Mouse (Mus musculus): ENCODE results near the gene Lrrc57. TPM values are rescaled to one million over a fixed set of nuclear protein-coding genes. Genes with fewer than 3 reads are reported as not detected.
A peak's percentile ranks its signal among the peaks of the same experiment; 100 is the strongest.

The Lrrc57 gene
- polyA plus RNA-seq (2015; fragmentation: Nextera tagmentation; extraction: Ambion mirVana): 19.2 and 20.8 TPM in 2 replicates

DNA sequence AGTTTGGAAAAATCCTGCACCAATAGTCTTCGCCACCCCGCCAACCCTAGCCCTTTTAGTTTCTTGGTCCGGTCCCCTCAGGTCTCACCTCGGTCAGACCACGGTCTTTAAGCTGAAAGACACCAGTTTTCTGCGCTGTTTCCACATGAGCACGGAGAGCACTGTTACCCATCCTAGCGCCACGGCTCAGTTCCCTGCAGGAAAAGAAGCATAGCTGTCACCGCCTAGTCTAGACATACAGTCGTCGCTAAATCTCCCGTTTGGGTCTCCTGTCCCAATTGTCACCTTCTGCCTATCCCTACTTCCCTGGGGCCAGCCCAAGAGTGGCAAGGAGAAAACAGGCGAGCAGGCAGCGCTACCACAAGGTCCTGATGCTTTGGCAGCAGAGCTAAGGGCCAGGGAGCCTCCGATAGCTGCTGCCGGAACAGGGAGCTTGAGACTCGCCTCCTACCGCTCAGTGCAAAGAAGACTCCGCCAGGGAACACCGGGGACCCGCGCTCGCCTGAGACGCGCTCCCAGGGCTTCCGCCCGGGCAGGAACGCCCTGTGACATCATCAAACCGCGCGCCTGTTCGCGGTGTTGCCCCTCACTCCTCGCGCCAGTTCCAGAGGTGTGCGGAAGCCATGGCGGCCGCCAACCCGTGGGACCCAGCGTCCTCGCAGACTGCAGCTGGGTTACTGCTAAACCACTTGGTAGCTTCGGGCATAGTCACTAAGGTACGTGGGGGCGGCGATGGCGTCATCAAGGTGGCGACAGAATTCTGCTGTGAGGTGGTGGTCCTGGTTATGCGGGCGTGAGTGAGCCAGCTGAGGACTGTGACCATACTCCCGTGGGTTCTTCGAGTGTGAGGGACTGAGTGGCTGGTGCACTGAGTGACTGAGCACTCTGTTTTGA lies at the start of gene Lrrc57, which contains the start of gene Haus2:
Gene Lrrc57 (minus strand): TSS at position 691 of the 894 bp plus-strand sequence.
Gene Haus2 (plus strand): TSS at position 554 of the 894 bp plus-strand sequence.
- WGBS: under 1% methylated on average over 52 of the region's 52 CpGs
- TF ChIP-seq CTCF (IDR thresholded peaks at IDR 0.05; ENCODE audit: low read depth): peak; percentile 22; the same call in 1 of the 2 replicates
- H3K4me3 ChIP-seq (replicated peaks; ENCODE audit: low read depth, low read length): peak within 1 kb of the TSS; percentile 99
- no peaks in the 10 kb centered on the region for H3K27me3 ChIP-seq (ENCODE audit: insufficient read depth, low read length)
- DNase-seq (ENCODE audit: low spot score): peak; percentile 95
- H3K4me2 ChIP-seq (ENCODE audit: low read length): peak within 1 kb of the TSS; percentile 89
- peaks cover 15% of the 10 kb centered on the region for H3K4me1 ChIP-seq (replicated peaks; ENCODE audit: insufficient read depth, low read length)
- ATAC-seq (replicated peaks; ENCODE audit: low FRiP score, low read depth): peak; percentile 99
- H3K27ac ChIP-seq: peak within 1 kb of the TSS; percentile 89
- H3K9me3 ChIP-seq (replicated peaks; ENCODE audit: low read length): no peaks in the 10 kb centered on the region
- peak within 1 kb of the TSS; percentile 91 for H3K9ac ChIP-seq (ENCODE audit: low read depth, low read length)
- no peaks in the 10 kb centered on the region for H3K36me3 ChIP-seq (ENCODE audit: insufficient read depth, low read length)

DNA sequence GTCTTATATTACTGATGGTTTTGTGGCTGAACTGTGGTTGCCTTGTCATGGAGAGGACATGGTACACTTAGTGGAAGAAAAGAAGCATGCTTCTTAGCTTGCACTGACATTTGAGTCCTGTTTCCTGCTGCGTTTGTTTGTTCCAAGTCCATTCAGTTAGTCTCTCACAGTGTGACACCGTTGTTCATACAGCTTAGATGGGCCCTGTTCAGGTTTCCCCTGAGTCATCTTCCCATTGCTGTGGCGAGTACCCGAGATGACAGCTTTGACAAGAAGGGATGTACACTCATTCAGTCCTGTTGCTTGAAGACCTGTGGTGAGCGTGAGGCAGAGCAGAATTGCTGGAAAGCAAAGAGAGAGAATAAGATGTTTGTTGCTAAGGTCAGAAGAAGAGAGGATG lies 49.2 kb upstream of the Lrrc57 start:
- TF ChIP-seq CTCF (IDR thresholded peaks at IDR 0.05; ENCODE audit: low read depth): no peak
- H3K4me3 ChIP-seq (replicated peaks; ENCODE audit: low read depth, low read length): no peak overlapping the region
- H3K9ac ChIP-seq (ENCODE audit: low read depth, low read length): no peak overlapping the region
- H3K27me3 ChIP-seq (ENCODE audit: insufficient read depth, low read length): no peaks in the 10 kb centered on the region
- H3K4me2 ChIP-seq (ENCODE audit: low read length): no peak overlapping the region
- H3K4me1 ChIP-seq (replicated peaks; ENCODE audit: insufficient read depth, low read length): no peaks in the 10 kb centered on the region
- WGBS: 71% methylated on average over 5 of the region's 5 CpGs
- DNase-seq (ENCODE audit: low spot score): no peak
- no peak for ATAC-seq (replicated peaks; ENCODE audit: low FRiP score, low read depth)
- H3K36me3 ChIP-seq (ENCODE audit: insufficient read depth, low read length): no peaks in the 10 kb centered on the region
- H3K9me3 ChIP-seq (replicated peaks; ENCODE audit: low read length): no peaks in the 10 kb centered on the region
- no peak overlapping the region for H3K27ac ChIP-seq

DNA sequence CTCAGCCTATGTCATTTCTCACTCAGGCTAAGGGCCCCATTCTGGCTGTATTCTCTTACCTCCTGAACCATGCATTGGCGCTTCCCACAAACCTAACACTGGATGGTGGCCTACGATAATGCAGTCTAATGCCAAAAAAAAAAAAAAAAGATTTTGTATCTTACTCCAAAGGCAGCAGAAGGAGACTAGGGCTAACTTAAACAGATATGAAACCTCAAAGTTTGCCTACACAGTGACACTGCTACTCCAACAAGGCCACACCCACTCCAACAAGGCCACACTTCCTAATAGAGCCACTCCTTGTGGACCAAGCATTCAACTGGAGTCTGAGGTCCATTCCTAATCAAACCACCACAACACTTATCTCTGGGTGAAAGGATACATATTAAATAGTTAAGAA lies 47.4 kb upstream of the Lrrc57 start:
- ATAC-seq (replicated peaks; ENCODE audit: low FRiP score, low read depth): no peak

DNA sequence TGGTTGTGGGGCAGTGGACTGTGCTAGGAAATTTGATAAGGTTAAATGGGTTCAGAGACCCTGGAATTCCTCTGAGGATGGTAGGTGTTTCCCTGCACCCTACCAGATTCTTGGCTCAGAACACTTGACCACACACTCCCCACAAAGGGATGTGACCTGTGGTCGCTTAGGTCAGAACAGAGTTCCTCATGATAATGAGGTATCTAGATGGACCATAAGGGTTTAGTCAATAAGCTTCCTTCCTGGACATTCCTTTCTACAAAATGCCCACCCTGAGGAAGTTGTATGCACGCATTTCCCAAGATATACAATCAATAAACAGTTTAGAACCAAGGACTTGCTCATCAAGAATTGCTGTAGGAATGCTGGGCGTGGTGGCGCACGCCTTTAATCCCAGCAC lies 46.6 kb upstream of the Lrrc57 start:
- DNase-seq (ENCODE audit: low spot score) (no peak), ATAC-seq (replicated peaks; ENCODE audit: low FRiP score, low read depth) (no peak)
- no peaks in the 10 kb centered on the region for H3K4me1 ChIP-seq (replicated peaks; ENCODE audit: insufficient read depth, low read length)
- no peaks in the 10 kb centered on the region for H3K36me3 ChIP-seq (ENCODE audit: insufficient read depth, low read length)
- WGBS: 87% methylated on average over 5 of the region's 5 CpGs
- no peak overlapping the region for H3K4me3 ChIP-seq (replicated peaks; ENCODE audit: low read depth, low read length)
- no peak overlapping the region for H3K9ac ChIP-seq (ENCODE audit: low read depth, low read length)
- no peak for TF ChIP-seq CTCF (IDR thresholded peaks at IDR 0.05; ENCODE audit: low read depth)
- no peak overlapping the region for H3K4me2 ChIP-seq (ENCODE audit: low read length)
- no peak overlapping the region for H3K27ac ChIP-seq
- no peaks in the 10 kb centered on the region for H3K9me3 ChIP-seq (replicated peaks; ENCODE audit: low read length)
- H3K27me3 ChIP-seq (ENCODE audit: insufficient read depth, low read length): no peaks in the 10 kb centered on the region

More for the DNA sequence above, 47.4 kb upstream of the Lrrc57 start:
- no peak for TF ChIP-seq CTCF (IDR thresholded peaks at IDR 0.05; ENCODE audit: low read depth)
- Histone ChIP-seq H3K4me2 (ENCODE audit: low read length) (no peak overlapping the region), H3K4me1 (replicated peaks; ENCODE audit: insufficient read depth, low read length) (no peaks in the 10 kb centered on the region), H3K27me3 (ENCODE audit: insufficient read depth, low read length) (no peaks in the 10 kb centered on the region), H3K36me3 (ENCODE audit: insufficient read depth, low read length) (no peaks in the 10 kb centered on the region), H3K27ac (no peak overlapping the region), H3K9me3 (replicated peaks; ENCODE audit: low read length) (no peaks in the 10 kb centered on the region), H3K9ac (ENCODE audit: low read depth, low read length) (no peak overlapping the region), H3K4me3 (replicated peaks; ENCODE audit: low read depth, low read length) (no peak overlapping the region)
- 92% methylated on average over 2 of the region's 2 CpGs for WGBS
- no peak for DNase-seq (ENCODE audit: low spot score)

DNA sequence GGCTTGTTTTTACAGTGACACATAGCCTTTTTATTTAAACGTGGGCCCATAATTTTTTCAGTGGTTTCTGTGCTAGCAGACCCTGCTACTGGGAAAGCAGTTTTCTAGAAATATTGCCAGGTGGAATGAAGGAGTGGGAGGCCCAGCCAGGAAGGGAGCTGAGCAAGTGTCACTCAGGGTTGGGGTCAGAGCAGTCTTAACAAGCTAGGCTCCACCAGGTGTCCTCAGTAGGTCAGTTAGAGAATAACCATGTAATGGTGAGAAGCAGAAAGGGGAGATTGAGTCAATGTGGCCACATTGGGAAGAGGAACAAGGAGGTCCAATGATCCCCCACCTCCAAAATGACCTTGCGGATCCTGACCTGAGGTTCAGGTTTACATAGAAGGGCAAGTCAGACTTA lies 45.4 kb upstream of the Lrrc57 start:
- Histone ChIP-seq H3K27me3 (ENCODE audit: insufficient read depth, low read length) (no peaks in the 10 kb centered on the region), H3K9ac (ENCODE audit: low read depth, low read length) (no peak overlapping the region), H3K4me2 (ENCODE audit: low read length) (no peak overlapping the region), H3K27ac (no peak overlapping the region), H3K9me3 (replicated peaks; ENCODE audit: low read length) (no peaks in the 10 kb centered on the region), H3K4me1 (replicated peaks; ENCODE audit: insufficient read depth, low read length) (no peaks in the 10 kb centered on the region), H3K4me3 (replicated peaks; ENCODE audit: low read depth, low read length) (no peak overlapping the region), H3K36me3 (ENCODE audit: insufficient read depth, low read length) (no peaks in the 10 kb centered on the region)
- no peak for TF ChIP-seq CTCF (IDR thresholded peaks at IDR 0.05; ENCODE audit: low read depth)
- no peak for DNase-seq (ENCODE audit: low spot score)
- WGBS: 69% methylated on average over 2 of the region's 2 CpGs
- ATAC-seq (replicated peaks; ENCODE audit: low FRiP score, low read depth): no peak

DNA sequence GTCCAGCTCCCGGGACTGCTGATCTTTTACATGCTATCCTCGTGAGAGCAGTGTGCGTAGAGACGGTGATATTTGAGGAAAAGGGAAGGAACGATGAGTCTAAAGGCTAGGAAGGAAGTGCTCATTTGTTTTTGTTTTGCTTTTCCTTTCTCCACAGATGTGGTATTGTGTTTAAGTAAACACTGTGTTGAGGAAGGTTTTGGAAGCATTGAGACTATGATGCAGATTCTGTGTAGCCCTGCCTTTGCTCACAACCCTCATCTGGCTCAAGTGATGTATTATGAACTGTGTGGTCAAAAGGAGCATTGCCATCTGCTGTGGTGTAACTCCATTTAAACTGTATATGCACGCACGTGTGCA lies 43.6 kb upstream of the Lrrc57 start:
- TF ChIP-seq CTCF (IDR thresholded peaks at IDR 0.05; ENCODE audit: low read depth): no peak
- Histone ChIP-seq H3K27me3 (ENCODE audit: insufficient read depth, low read length) (no peaks in the 10 kb centered on the region), H3K4me1 (replicated peaks; ENCODE audit: insufficient read depth, low read length) (no peaks in the 10 kb centered on the region), H3K9me3 (replicated peaks; ENCODE audit: low read length) (no peaks in the 10 kb centered on the region), H3K4me2 (ENCODE audit: low read length) (no peak overlapping the region), H3K9ac (ENCODE audit: low read depth, low read length) (no peak overlapping the region), H3K4me3 (replicated peaks; ENCODE audit: low read depth, low read length) (no peak overlapping the region), H3K36me3 (ENCODE audit: insufficient read depth, low read length) (no peaks in the 10 kb centered on the region), H3K27ac (0 out of 2 replicates have a peak overlapping the region, but pooled peaks have one; percentile 3)
- peak; percentile 14 for DNase-seq (ENCODE audit: low spot score)
- WGBS: 79% methylated on average over 7 of the region's 7 CpGs
- ATAC-seq (replicated peaks; ENCODE audit: low FRiP score, low read depth): no peak
